In the genomic region with DNA sequence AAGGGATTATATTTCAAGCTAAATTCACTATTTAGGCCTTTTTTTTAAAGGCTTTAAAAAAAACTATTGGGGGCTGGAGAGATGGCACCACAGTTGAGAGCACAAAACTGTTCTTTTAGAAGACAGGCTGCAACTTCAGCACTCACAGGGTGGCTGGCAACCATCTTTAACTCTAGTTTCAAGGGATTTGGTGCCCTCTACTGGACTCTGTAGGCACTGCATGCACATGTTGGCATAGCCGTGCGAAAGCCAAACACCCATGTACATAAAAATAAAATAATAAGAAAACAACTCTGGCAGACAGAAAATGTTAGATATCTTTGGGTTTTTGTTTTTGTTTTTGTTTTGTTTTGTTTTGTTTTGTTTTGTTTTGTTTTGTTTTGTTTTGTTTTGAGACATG, we compare ENCODE assay signal across 8 mouse cellular contexts. TPM values are rescaled to one million over a fixed set of nuclear protein-coding genes. Genes with fewer than 3 reads are reported as not detected.
A peak's percentile ranks its signal among the peaks of the same experiment; 100 is the strongest.
DNase-seq lines count a peak whose midpoint lies in the region; ATAC-seq and TF ChIP-seq lines count a peak whose summit lies in the region.
"Had no signal": no experiment of that assay in that cellular context is flagged by ENCODE, and none has a peak within 500 bp of the region (broad histone marks: within the 10 kb centered on the region; RNA-seq: fewer than 3 reads in every experiment).

No protein-coding gene starts in this region.

- no peak for ATAC-seq in lung, postnatal 0 days

- H3K79me2 ChIP-seq in CH12.LX (replicated peaks; ENCODE audit: control insufficient read depth, extremely low read depth, insufficient read depth, poor library complexity, severe bottlenecking) = peaks cover 11% of the 10 kb centered on the region

- TF ChIP-seq RAD21 in CH12.LX (IDR thresholded peaks at IDR 0.05; ENCODE audit: low read depth, low read length) = peak; percentile 90

- no peak for TF ChIP-seq EP300 in CH12.LX (IDR thresholded peaks at IDR 0.05; ENCODE audit: low read length)
- TF ChIP-seq EP300 in lung, postnatal 0 days (IDR thresholded peaks at IDR 0.05) = no peak

- H3K9me3 ChIP-seq in CH12.LX (replicated peaks; ENCODE audit: low read length) = peaks cover 2% of the 10 kb centered on the region
- H3K9me3 ChIP-seq in lung, postnatal 0 days (ENCODE audit: low read length) = no peaks in the 10 kb centered on the region
- H3K9me3 ChIP-seq: limb, embryonic 15.5 days had no signal

- H3K9ac ChIP-seq in CH12.LX (ENCODE audit: insufficient read depth, low read depth) = no peak overlapping the region
- no peak overlapping the region for H3K9ac ChIP-seq in lung, postnatal 0 days (replicated peaks; ENCODE audit: low read depth)
- H3K9ac ChIP-seq: limb, embryonic 15.5 days had no signal

- dilution Hi-C loops in CH12.LX (cut with MboI; ENCODE audit: extremely low pct_ligation_motif_present, extremely low pct_unique_long_range_greater_than_20kb, low sequenced_read_pairs) = no loop called here

- TF ChIP-seq POLR2A in CH12.LX (IDR thresholded peaks at IDR 0.05; ENCODE audit: low read depth, low read length) = no peak
- TF ChIP-seq POLR2A in brain, embryonic 14.5 days (IDR thresholded peaks at IDR 0.05; ENCODE audit: borderline replicate concordance, extremely low read depth, insufficient read depth, insufficient read length, poor library complexity, severe bottlenecking) = no peak

- peaks cover 0 to 20% of the 10 kb centered on the region in 2 experiments; a peak in 2 of 4 replicates for H3K4me1 ChIP-seq in CH12.LX (ENCODE audit: control insufficient read depth in 1 of 2, insufficient read depth in 2 of 2)
- H3K4me1 ChIP-seq in lung, postnatal 0 days (ENCODE audit: insufficient read depth, low read depth, low read length) = no peaks in the 10 kb centered on the region

- DNase-seq in B cell, adult 2 months = peak; percentile 87 to 88
- peak; percentile 78 for DNase-seq in CH12.LX (ENCODE audit: extremely low read depth)
- DNase-seq in brain, embryonic 14.5 days (ENCODE audit: low read depth) = peak; percentile 62
- DNase-seq in forelimb bud, embryonic 11.5 days (ENCODE audit: low read depth, low spot score) = peak; percentile 76
- DNase-seq in kidney, postnatal 36 days = peak; percentile 74 to 91
- peak; percentile 81 for DNase-seq in lung, postnatal 0 days (ENCODE audit: low spot score)
- DNase-seq in spleen, adult 12 weeks (ENCODE audit: low spot score) = peak; percentile 71

- no peak overlapping the region for H3K4me3 ChIP-seq in CH12.LX (replicated peaks in 1 of 3; ENCODE audit: low read depth in 2 of 3, low read length in 2 of 3, poor library complexity in 1 of 3)
- H3K4me3 ChIP-seq in lung, postnatal 0 days (ENCODE audit: low read depth, low read length) = no peak overlapping the region
- H3K4me3 ChIP-seq: limb, embryonic 15.5 days had no signal

- TF ChIP-seq CTCF in CH12.LX (conservative IDR thresholded peaks at IDR 0.05 in 1 of 2, IDR thresholded peaks at IDR 0.05 in 1 of 2; ENCODE audit: low read depth in 2 of 2, low read length in 2 of 2) = peak; percentile 67 to 89
- peak; percentile 75; the same call in 1 of the 2 replicates for TF ChIP-seq CTCF in brain, embryonic 14.5 days (IDR thresholded peaks at IDR 0.05; ENCODE audit: borderline replicate concordance, extremely low read depth, insufficient read depth, insufficient read length)
- peak; percentile 89 for TF ChIP-seq CTCF in lung, postnatal 0 days (IDR thresholded peaks at IDR 0.05)

- in situ Hi-C loops in CH12.LX (cut with MboI; ENCODE audit: low pct_ligation_motif_present, low pct_unique_long_range_greater_than_20kb, low sequenced_read_pairs) = loop anchor here (5.0 kb wide), 1 partner anchor 201 kb away; no protein-coding TSS in a partner anchor

- H3K27ac ChIP-seq in CH12.LX (ENCODE audit: insufficient read depth, low read depth) = no peak overlapping the region
- no peak overlapping the region for H3K27ac ChIP-seq in lung, postnatal 0 days (ENCODE audit: low read length)
- H3K27ac ChIP-seq: limb, embryonic 15.5 days had no signal

- no peaks in the 10 kb centered on the region for H3K27me3 ChIP-seq in CH12.LX (replicated peaks)
- H3K27me3 ChIP-seq in lung, postnatal 0 days (replicated peaks; ENCODE audit: insufficient read depth, low read length) = no peaks in the 10 kb centered on the region
- H3K27me3 ChIP-seq: limb, embryonic 15.5 days had no signal

- no peak overlapping the region for H3K4me2 ChIP-seq in CH12.LX (ENCODE audit: insufficient read depth, low read depth, poor library complexity, severe bottlenecking)
- no peak overlapping the region for H3K4me2 ChIP-seq in lung, postnatal 0 days (replicated peaks; ENCODE audit: low read depth, low read length)
- H3K4me2 ChIP-seq: limb, embryonic 15.5 days had no signal

- no peaks in the 10 kb centered on the region for H3K36me3 ChIP-seq in CH12.LX (replicated peaks in 1 of 2; ENCODE audit: control insufficient read depth in 1 of 2, insufficient read depth in 1 of 2, low read length in 1 of 2)
- H3K36me3 ChIP-seq in lung, postnatal 0 days (ENCODE audit: insufficient read depth, low read length) = no peaks in the 10 kb centered on the region
- H3K36me3 ChIP-seq: limb, embryonic 15.5 days had no signal

- 39% methylated on average over 2 of the region's 2 CpGs for WGBS in lung, postnatal 0 days

TF ChIP-seq in CH12.LX, 34 proteins besides CTCF, POLR2A, EP300 and RAD21:
- TF ChIP-seq CHD2 (IDR thresholded peaks at IDR 0.05; ENCODE audit: low read length) = no peak
- no peak for TF ChIP-seq KAT2A (IDR thresholded peaks at IDR 0.05; ENCODE audit: insufficient replicate concordance, low read length)
- peak; percentile 56; the same call in 1 of the 2 replicates for TF ChIP-seq MYC (IDR thresholded peaks at IDR 0.05; ENCODE audit: low read depth, low read length)
- no peak for TF ChIP-seq GABPA (IDR thresholded peaks at IDR 0.05; ENCODE audit: insufficient replicate concordance, low read depth, low read length)
- TF ChIP-seq JUND (conservative IDR thresholded peaks at IDR 0.05; ENCODE audit: low read depth, low read length) = no peak
- TF ChIP-seq HCFC1 (IDR thresholded peaks at IDR 0.05; ENCODE audit: low read depth, low read length) = no peak
- no peak for TF ChIP-seq IRF4 (IDR thresholded peaks at IDR 0.05; ENCODE audit: low read depth, low read length)
- peak; percentile 82 for TF ChIP-seq SMC3 (IDR thresholded peaks at IDR 0.05; ENCODE audit: low read depth, low read length)
- TF ChIP-seq TCF12 (IDR thresholded peaks at IDR 0.05; ENCODE audit: low read depth, low read length) = no peak
- TF ChIP-seq MEF2A (IDR thresholded peaks at IDR 0.05; ENCODE audit: borderline replicate concordance, low read depth, low read length) = no peak
- no peak for TF ChIP-seq ZKSCAN1 (IDR thresholded peaks at IDR 0.05; ENCODE audit: borderline replicate concordance, low read depth, low read length)
- TF ChIP-seq JUN (IDR thresholded peaks at IDR 0.05; ENCODE audit: insufficient read depth, low read depth, low read length) = no peak
- TF ChIP-seq NRF1 (IDR thresholded peaks at IDR 0.05; ENCODE audit: low read depth, low read length) = no peak
- no peak for TF ChIP-seq ELF1 (IDR thresholded peaks at IDR 0.05; ENCODE audit: low read depth, low read length)
- TF ChIP-seq ZMIZ1 (IDR thresholded peaks at IDR 0.05; ENCODE audit: low read depth, low read length) = no peak
- no peak for TF ChIP-seq USF2 (conservative IDR thresholded peaks at IDR 0.05; ENCODE audit: low read depth, low read length)
- TF ChIP-seq MAX (IDR thresholded peaks at IDR 0.05; ENCODE audit: low read length) = peak; percentile 42; the same call in 1 of the 2 replicates
- TF ChIP-seq RCOR1 (conservative IDR thresholded peaks at IDR 0.05; ENCODE audit: low read depth, low read length) = no peak
- no peak for TF ChIP-seq USF1 (IDR thresholded peaks at IDR 0.05; ENCODE audit: low read depth, low read length)
- no peak for TF ChIP-seq UBTF (IDR thresholded peaks at IDR 0.05; ENCODE audit: low read depth, low read length)
- TF ChIP-seq ZC3H11A (IDR thresholded peaks at IDR 0.05; ENCODE audit: low read depth, low read length) = peak; percentile 53
- TF ChIP-seq MAZ (IDR thresholded peaks at IDR 0.05; ENCODE audit: low read depth, low read length) = no peak

RNA-seq across cellular contexts. Expression of a gene that starts 3.8 kb away (rescaled TPM):
- total RNA-seq in CH12.LX (2012; rRNA removed) (55.6 and 57.9 TPM in 2 replicates), CH12.LX (2014; rRNA removed) (94.3 and 107 TPM in 2 replicates)
- polyA plus RNA-seq in CH12.LX (2012; ENCODE audit: insufficient read length, low read depth) = 54.2 and 55.1 TPM in 2 replicates
- 123 and 136 TPM in 2 replicates for polyA plus RNA-seq in brain, embryonic 14.5 days (2012; rRNA removed)
- polyA plus RNA-seq in lung, postnatal 0 days (2015; fragmentation: Nextera tagmentation; extraction: Ambion mirVana) = 86.4 and 86.8 TPM in 2 replicates

RNA-seq across cellular contexts. Expression of a gene that starts 31.7 kb away (rescaled TPM):
- 25.0 and 26.6 TPM in 2 replicates for total RNA-seq in CH12.LX (2012; rRNA removed)
- 16.4 and 18.1 TPM in 2 replicates for total RNA-seq in CH12.LX (2014; rRNA removed)
- 40.5 and 50.6 TPM in 2 replicates for polyA plus RNA-seq in CH12.LX (2012; ENCODE audit: insufficient read length, low read depth)
- polyA plus RNA-seq in brain, embryonic 14.5 days (2012; rRNA removed) = 20.3 and 26.6 TPM in 2 replicates
- 42.1 and 43.9 TPM in 2 replicates for polyA plus RNA-seq in lung, postnatal 0 days (2015; fragmentation: Nextera tagmentation; extraction: Ambion mirVana)

RNA-seq across cellular contexts. Expression of a gene that starts 48.0 kb away (rescaled TPM):
- not detected in 2 replicates for total RNA-seq in CH12.LX (2012; rRNA removed)
- not detected in 2 replicates for total RNA-seq in CH12.LX (2014; rRNA removed)
- polyA plus RNA-seq in CH12.LX (2012; ENCODE audit: insufficient read length, low read depth) = not detected in 2 replicates
- polyA plus RNA-seq in brain, embryonic 14.5 days (2012; rRNA removed) = 1.8 and 2.0 TPM in 2 replicates
- 0.81 and 1.1 TPM in 2 replicates for polyA plus RNA-seq in lung, postnatal 0 days (2015; fragmentation: Nextera tagmentation; extraction: Ambion mirVana)
- polyA plus RNA-seq: limb, embryonic 15.5 days had no signal
